Mouse (Mus musculus): ENCODE measurements at regions not wholly inside any gene's neighbourhood (a gene's known extent, or its start where the extent isn't known, plus 50 kb on each side); places are given as distances from the start of the nearest gene placed in this dataset.

GRCm38 (mm10) chr9:69814432-69814831, 53.7 kb upstream of the Foxb1 start:
- Histone ChIP-seq H3K27me3 (replicated peaks) (no peaks in the 10 kb centered on the region), H3K9ac (no peak overlapping the region), H3K27ac (no peak overlapping the region), H3K36me3 (no peaks in the 10 kb centered on the region), H3K9me3 (no peaks in the 10 kb centered on the region), H3K4me1 (replicated peaks) (no peaks in the 10 kb centered on the region), H3K4me3 (replicated peaks) (no peak overlapping the region), H3K4me2 (replicated peaks) (no peak overlapping the region)
- no peak for ATAC-seq
- 46% methylated on average over 3 of the region's 3 CpGs for WGBS

GRCm38 (mm10) chr9:69823179-69823966, 62.6 kb upstream of the Foxb1 start:
- Histone ChIP-seq H3K27me3 (replicated peaks) (no peaks in the 10 kb centered on the region), H3K4me2 (replicated peaks) (no peak overlapping the region), H3K9me3 (no peaks in the 10 kb centered on the region), H3K9ac (no peak overlapping the region), H3K27ac (no peak overlapping the region), H3K36me3 (no peaks in the 10 kb centered on the region), H3K4me3 (replicated peaks) (no peak overlapping the region), H3K4me1 (replicated peaks) (no peaks in the 10 kb centered on the region)
- 74% methylated on average over 9 of the region's 9 CpGs for WGBS
- no peak for ATAC-seq

GRCm38 (mm10) chr9:69828428-69828827, 67.7 kb upstream of the Foxb1 start:
- Histone ChIP-seq H3K27ac (no peak overlapping the region), H3K4me1 (replicated peaks) (no peaks in the 10 kb centered on the region), H3K9ac (no peak overlapping the region), H3K4me3 (replicated peaks) (no peak overlapping the region), H3K9me3 (no peaks in the 10 kb centered on the region), H3K4me2 (replicated peaks) (no peak overlapping the region), H3K36me3 (no peaks in the 10 kb centered on the region), H3K27me3 (replicated peaks) (no peaks in the 10 kb centered on the region)
- WGBS: 71% methylated on average over 6 of the region's 6 CpGs
- ATAC-seq: no peak

- Histone ChIP-seq H3K4me2 (replicated peaks) (no peak overlapping the region), H3K9ac (no peak overlapping the region), H3K27me3 (replicated peaks) (no peaks in the 10 kb centered on the region), H3K4me3 (replicated peaks) (no peak overlapping the region), H3K4me1 (replicated peaks) (no peaks in the 10 kb centered on the region), H3K27ac (no peak overlapping the region), H3K9me3 (no peaks in the 10 kb centered on the region), H3K36me3 (no peaks in the 10 kb centered on the region)
- 72% methylated on average over 4 of the region's 4 CpGs for WGBS
- ATAC-seq: no peak
Measured at GRCm38 (mm10) chr9:69835396-69835795, 74.7 kb upstream of the Foxb1 start.

- no peak overlapping the region for H3K27ac ChIP-seq
- no peak overlapping the region for H3K4me2 ChIP-seq (replicated peaks)
- no peak overlapping the region for H3K4me3 ChIP-seq (replicated peaks)
- H3K9ac ChIP-seq: no peak overlapping the region
- no peak for ATAC-seq
- H3K4me1 ChIP-seq (replicated peaks): no peaks in the 10 kb centered on the region
- no peaks in the 10 kb centered on the region for H3K9me3 ChIP-seq
- H3K36me3 ChIP-seq: no peaks in the 10 kb centered on the region
- no peaks in the 10 kb centered on the region for H3K27me3 ChIP-seq (replicated peaks)
- 61% methylated on average over 2 of the region's 2 CpGs for WGBS
Measured at GRCm38 (mm10) chr9:69839198-69839597, 78.5 kb upstream of the Foxb1 start.

GRCm38 (mm10) chr9:69844712-69845111, 84.0 kb upstream of the Foxb1 start:
- H3K4me3 ChIP-seq (replicated peaks): no peak overlapping the region
- no peak overlapping the region for H3K9ac ChIP-seq
- no peaks in the 10 kb centered on the region for H3K4me1 ChIP-seq (replicated peaks)
- H3K27me3 ChIP-seq (replicated peaks): no peaks in the 10 kb centered on the region
- ATAC-seq: no peak
- H3K9me3 ChIP-seq: no peaks in the 10 kb centered on the region
- 66% methylated on average over 6 of the region's 6 CpGs for WGBS
- H3K36me3 ChIP-seq: no peaks in the 10 kb centered on the region
- no peak overlapping the region for H3K4me2 ChIP-seq (replicated peaks)
- no peak overlapping the region for H3K27ac ChIP-seq

- 70% methylated on average over 9 of the region's 9 CpGs for WGBS
- H3K27ac ChIP-seq: no peak overlapping the region
- no peak overlapping the region for H3K9ac ChIP-seq
- H3K36me3 ChIP-seq: no peaks in the 10 kb centered on the region
- H3K9me3 ChIP-seq: no peaks in the 10 kb centered on the region
- H3K4me3 ChIP-seq (replicated peaks): no peak overlapping the region
- no peak overlapping the region for H3K4me2 ChIP-seq (replicated peaks)
- no peaks in the 10 kb centered on the region for H3K4me1 ChIP-seq (replicated peaks)
- ATAC-seq: no peak
- no peaks in the 10 kb centered on the region for H3K27me3 ChIP-seq (replicated peaks)
Measured at GRCm38 (mm10) chr9:69845210-69845609, 84.5 kb upstream of the Foxb1 start.

GRCm38 (mm10) chr9:69856621-69857020, 95.9 kb upstream of the Foxb1 start:
- no peak overlapping the region for H3K4me3 ChIP-seq (replicated peaks)
- no peaks in the 10 kb centered on the region for H3K36me3 ChIP-seq
- no peak for ATAC-seq
- no peak overlapping the region for H3K9ac ChIP-seq
- no peaks in the 10 kb centered on the region for H3K27me3 ChIP-seq (replicated peaks)
- no peaks in the 10 kb centered on the region for H3K4me1 ChIP-seq (replicated peaks)
- no peak overlapping the region for H3K27ac ChIP-seq
- no peak overlapping the region for H3K4me2 ChIP-seq (replicated peaks)
- no peaks in the 10 kb centered on the region for H3K9me3 ChIP-seq
- WGBS: 86% methylated on average over 7 of the region's 7 CpGs

GRCm38 (mm10) chr9:69858619-69859018, 97.9 kb upstream of the Foxb1 start:
- Histone ChIP-seq H3K36me3 (no peaks in the 10 kb centered on the region), H3K4me1 (replicated peaks) (no peaks in the 10 kb centered on the region), H3K4me2 (replicated peaks) (no peak overlapping the region), H3K9ac (no peak overlapping the region), H3K27ac (no peak overlapping the region), H3K9me3 (no peaks in the 10 kb centered on the region), H3K4me3 (replicated peaks) (no peak overlapping the region), H3K27me3 (replicated peaks) (no peaks in the 10 kb centered on the region)
- WGBS: 78% methylated on average over 3 of the region's 3 CpGs
- no peak for ATAC-seq

- H3K27me3 ChIP-seq (replicated peaks): no peaks in the 10 kb centered on the region
- H3K9ac ChIP-seq: no peak overlapping the region
- 72% methylated on average over 4 of the region's 4 CpGs for WGBS
- H3K27ac ChIP-seq: no peak overlapping the region
- no peak for ATAC-seq
- no peaks in the 10 kb centered on the region for H3K9me3 ChIP-seq
- no peaks in the 10 kb centered on the region for H3K4me1 ChIP-seq (replicated peaks)
- H3K4me3 ChIP-seq (replicated peaks): no peak overlapping the region
- H3K4me2 ChIP-seq (replicated peaks): no peak overlapping the region
- H3K36me3 ChIP-seq: no peaks in the 10 kb centered on the region
Measured at GRCm38 (mm10) chr9:69870182-69870581, 109.4 kb upstream of the Foxb1 start.

- WGBS: 68% methylated on average over 5 of the region's 5 CpGs
Measured at GRCm38 (mm10) chr9:69886351-69886750, 102.9 kb upstream of the Bnip2 start.

GRCm38 (mm10) chr9:69898016-69898415, 91.2 kb upstream of the Bnip2 start:
- H3K4me1 ChIP-seq (replicated peaks): no peaks in the 10 kb centered on the region
- no peak overlapping the region for H3K4me3 ChIP-seq (replicated peaks)
- H3K9me3 ChIP-seq: no peaks in the 10 kb centered on the region
- 0 out of 2 replicates have a peak, but pooled peaks cover 11% of the 10 kb centered on the region for H3K27me3 ChIP-seq (replicated peaks)
- no peak overlapping the region for H3K4me2 ChIP-seq (replicated peaks)
- ATAC-seq: no peak
- 52% methylated on average over 10 of the region's 10 CpGs for WGBS
- no peak overlapping the region for H3K27ac ChIP-seq
- no peaks in the 10 kb centered on the region for H3K36me3 ChIP-seq
- no peak overlapping the region for H3K9ac ChIP-seq

More at GRCm38 (mm10) chr9:69886351-69886750, 102.9 kb upstream of the Bnip2 start:
- no peak overlapping the region for H3K4me2 ChIP-seq (replicated peaks)
- no peak overlapping the region for H3K4me3 ChIP-seq (replicated peaks)
- no peak for ATAC-seq
- H3K36me3 ChIP-seq: no peaks in the 10 kb centered on the region
- H3K9me3 ChIP-seq: no peaks in the 10 kb centered on the region
- no peaks in the 10 kb centered on the region for H3K27me3 ChIP-seq (replicated peaks)
- no peak overlapping the region for H3K27ac ChIP-seq
- no peak overlapping the region for H3K9ac ChIP-seq
- H3K4me1 ChIP-seq (replicated peaks): no peaks in the 10 kb centered on the region

- no peak overlapping the region for H3K27ac ChIP-seq
- no peak for ATAC-seq
- no peaks in the 10 kb centered on the region for H3K36me3 ChIP-seq
- 0 out of 2 replicates have a peak, but pooled peaks cover 11% of the 10 kb centered on the region for H3K27me3 ChIP-seq (replicated peaks)
- H3K9ac ChIP-seq: no peak overlapping the region
- no peak overlapping the region for H3K4me2 ChIP-seq (replicated peaks)
- H3K4me3 ChIP-seq (replicated peaks): no peak overlapping the region
- no peaks in the 10 kb centered on the region for H3K4me1 ChIP-seq (replicated peaks)
- 22% methylated on average over 11 of the region's 11 CpGs for WGBS
- no peaks in the 10 kb centered on the region for H3K9me3 ChIP-seq
Measured at GRCm38 (mm10) chr9:69899371-69899770, 89.9 kb upstream of the Bnip2 start.
